Mouse (Mus musculus): Measurements from ENCODE around the gene Gm42688. TPM values are rescaled to one million over a fixed set of nuclear protein-coding genes. Genes with fewer than 3 reads are reported as not detected.

The Gm42688 gene
- total RNA-seq, 1 experiment from 2014 or later, result 4.1 TPM

GRCm38 (mm10) chr6:83117616-83118015 lies 16.2 kb downstream of the Gm42688 start:
- DNase-seq, result no peak

GRCm38 (mm10) chr6:83118369-83118768 lies 17.0 kb downstream of the Gm42688 start:
- DNase-seq, result no peak

GRCm38 (mm10) chr6:83118825-83119733 lies 17.7 kb downstream of the Gm42688 start:
- no peak for DNase-seq

- peak; percentile 56 for DNase-seq
These were observed 18.3 kb downstream of the Gm42688 start for GRCm38 (mm10) chr6:83119734-83120051.

- DNase-seq, result peak; percentile 97
These were observed 19.8 kb downstream of the Gm42688 start, which contains the start of gene Wbp1 for GRCm38 (mm10) chr6:83120930-83121862. Gene Wbp1, minus strand, starts transcription at chr6:83121559.

- DNase-seq, result no peak
These were observed 20.7 kb downstream of the Gm42688 start for GRCm38 (mm10) chr6:83121863-83122710.

- DNase-seq, result no peak
These were observed 21.5 kb downstream of the Gm42688 start for GRCm38 (mm10) chr6:83122961-83123360.

- DNase-seq, result peak; percentile 96
These were observed 23.5 kb downstream of the Gm42688 start for GRCm38 (mm10) chr6:83124851-83125312.

GRCm38 (mm10) chr6:83125331-83125730 lies 23.9 kb downstream of the Gm42688 start, which contains the start of gene Ino80b:
Gene Ino80b, minus strand, starts transcription at chr6:83125431.
- no peak for DNase-seq

- no peak for DNase-seq
These were observed 26.0 kb downstream of the Gm42688 start for GRCm38 (mm10) chr6:83127419-83127818.

GRCm38 (mm10) chr6:83131469-83132034 lies 30.1 kb downstream of the Gm42688 start:
- no peak for DNase-seq

GRCm38 (mm10) chr6:83132176-83132919 lies 30.9 kb downstream of the Gm42688 start:
- DNase-seq, result no peak

- DNase-seq, result no peak
These were observed 32.8 kb downstream of the Gm42688 start for GRCm38 (mm10) chr6:83134226-83134625.

GRCm38 (mm10) chr6:83134951-83135513 lies 33.6 kb downstream of the Gm42688 start, which contains the start of gene Rtkn:
Gene Rtkn, plus strand, starts transcription at chr6:83135463.
- DNase-seq, result no peak

- peak; percentile 61 for DNase-seq
These were observed 34.2 kb downstream of the Gm42688 start for GRCm38 (mm10) chr6:83135571-83136161.

GRCm38 (mm10) chr6:83136291-83136880 lies 35.0 kb downstream of the Gm42688 start:
- no peak for DNase-seq

GRCm38 (mm10) chr6:83136881-83137575 lies 35.6 kb downstream of the Gm42688 start:
- DNase-seq, result peak; percentile 87

- peak; percentile 96 for DNase-seq
These were observed 36.1 kb downstream of the Gm42688 start for GRCm38 (mm10) chr6:83137576-83137950.

GRCm38 (mm10) chr6:83138056-83138455 lies 36.6 kb downstream of the Gm42688 start:
- peak; percentile 56 for DNase-seq
